Mouse (Mus musculus): ENCODE data around the gene Acr. TPM values are rescaled to one million over a fixed set of nuclear protein-coding genes. Genes with fewer than 3 reads are reported as not detected.

The Acr gene
- not detected for polyA plus RNA-seq (2014; fragmentation: Illumina TruSeq; extraction: RNeasy Lipid Tissue Mini Kit (QIAGEN cat#74804); ENCODE audit: low replicate concordance)

GRCm38 (mm10) chr15:89568114-89568513 lies at the start of gene Acr:
Gene Acr, plus strand, starts transcription at chr15:89568326.

GRCm38 (mm10) chr15:89591723-89592455 lies 23.8 kb downstream of the Acr start, which contains the start of gene Rabl2:
Gene Rabl2, minus strand, starts transcription at chr15:89591923.

Other genes with a start within 250 kb of the Acr start
- gene Adm2, start 245.6 kb upstream of the Acr start, polyA plus RNA-seq (2014; fragmentation: Illumina TruSeq; extraction: RNeasy Lipid Tissue Mini Kit (QIAGEN cat#74804); ENCODE audit: low replicate concordance): not detected
- not detected for gene Miox, start 233.9 kb upstream of the Acr start, polyA plus RNA-seq (2014; fragmentation: Illumina TruSeq; extraction: RNeasy Lipid Tissue Mini Kit (QIAGEN cat#74804); ENCODE audit: low replicate concordance)
- gene Lmf2, start 212.7 kb upstream of the Acr start, polyA plus RNA-seq (2014; fragmentation: Illumina TruSeq; extraction: RNeasy Lipid Tissue Mini Kit (QIAGEN cat#74804); ENCODE audit: low replicate concordance): not detected
- gene Ncaph2, start 212.6 kb upstream of the Acr start, polyA plus RNA-seq (2014; fragmentation: Illumina TruSeq; extraction: RNeasy Lipid Tissue Mini Kit (QIAGEN cat#74804); ENCODE audit: low replicate concordance): 4.1 TPM
- gene Sco2, start 194.5 kb upstream of the Acr start, polyA plus RNA-seq (2014; fragmentation: Illumina TruSeq; extraction: RNeasy Lipid Tissue Mini Kit (QIAGEN cat#74804); ENCODE audit: low replicate concordance): 0.37 TPM
- gene Tymp, start 191.3 kb upstream of the Acr start, polyA plus RNA-seq (2014; fragmentation: Illumina TruSeq; extraction: RNeasy Lipid Tissue Mini Kit (QIAGEN cat#74804); ENCODE audit: low replicate concordance): not detected
- not detected for gene Odf3b, start 189.0 kb upstream of the Acr start, polyA plus RNA-seq (2014; fragmentation: Illumina TruSeq; extraction: RNeasy Lipid Tissue Mini Kit (QIAGEN cat#74804); ENCODE audit: low replicate concordance)
- not detected for gene Klhdc7b, start 183.4 kb upstream of the Acr start, polyA plus RNA-seq (2014; fragmentation: Illumina TruSeq; extraction: RNeasy Lipid Tissue Mini Kit (QIAGEN cat#74804); ENCODE audit: low replicate concordance)
- gene Syce3, start 157.8 kb upstream of the Acr start, polyA plus RNA-seq (2014; fragmentation: Illumina TruSeq; extraction: RNeasy Lipid Tissue Mini Kit (QIAGEN cat#74804); ENCODE audit: low replicate concordance): not detected
- gene Cpt1b, start 142.5 kb upstream of the Acr start, polyA plus RNA-seq (2014; fragmentation: Illumina TruSeq; extraction: RNeasy Lipid Tissue Mini Kit (QIAGEN cat#74804); ENCODE audit: low replicate concordance): 0.52 TPM
- 3.6 TPM for gene C730034F03Rik, start 138.7 kb upstream of the Acr start, polyA plus RNA-seq (2014; fragmentation: Illumina TruSeq; extraction: RNeasy Lipid Tissue Mini Kit (QIAGEN cat#74804); ENCODE audit: low replicate concordance)
- not detected for gene Gm44502, start 138.6 kb upstream of the Acr start, polyA plus RNA-seq (2014; fragmentation: Illumina TruSeq; extraction: RNeasy Lipid Tissue Mini Kit (QIAGEN cat#74804); ENCODE audit: low replicate concordance)
- 125 TPM for gene Chkb, start 138.4 kb upstream of the Acr start, polyA plus RNA-seq (2014; fragmentation: Illumina TruSeq; extraction: RNeasy Lipid Tissue Mini Kit (QIAGEN cat#74804); ENCODE audit: low replicate concordance)
- gene Mapk8ip2, start 114.4 kb upstream of the Acr start, polyA plus RNA-seq (2014; fragmentation: Illumina TruSeq; extraction: RNeasy Lipid Tissue Mini Kit (QIAGEN cat#74804); ENCODE audit: low replicate concordance): 0.30 TPM
- gene Arsa, start 90.9 kb upstream of the Acr start, polyA plus RNA-seq (2014; fragmentation: Illumina TruSeq; extraction: RNeasy Lipid Tissue Mini Kit (QIAGEN cat#74804); ENCODE audit: low replicate concordance): 2.8 TPM
- 0.71 TPM for gene Shank3, start 68.7 kb upstream of the Acr start, polyA plus RNA-seq (2014; fragmentation: Illumina TruSeq; extraction: RNeasy Lipid Tissue Mini Kit (QIAGEN cat#74804); ENCODE audit: low replicate concordance)
- gene Rabl2, start 23.6 kb downstream of the Acr start, polyA plus RNA-seq (2014; fragmentation: Illumina TruSeq; extraction: RNeasy Lipid Tissue Mini Kit (QIAGEN cat#74804); ENCODE audit: low replicate concordance): 1.2 TPM

Data from small intestine, adult 10 weeks (tissue).